Mouse (Mus musculus): ENCODE results near the gene Snx30. TPM values are rescaled to one million over a fixed set of nuclear protein-coding genes. Genes with fewer than 3 reads are reported as not detected.

The Snx30 gene
- polyA plus RNA-seq, 1 experiment = 0.20 TPM

- no peak for TF ChIP-seq TAL1 (IDR thresholded peaks at IDR 0.05; ENCODE audit: low read length)
- TF ChIP-seq GATA1 (IDR thresholded peaks at IDR 0.05; ENCODE audit: low read length) = no peak
- no peak overlapping the region for H3K4me3 ChIP-seq (replicated peaks)
- no peaks in the 10 kb centered on the region for H3K36me3 ChIP-seq (ENCODE audit: control insufficient read depth)
- peaks cover 4% of the 10 kb centered on the region; the same call in 1 of the 2 replicates for H3K4me1 ChIP-seq (ENCODE audit: control insufficient read depth)
- H3K27me3 ChIP-seq (ENCODE audit: control insufficient read depth) = no peaks in the 10 kb centered on the region
- H3K9me3 ChIP-seq (ENCODE audit: control insufficient read depth, low read length) = no peaks in the 10 kb centered on the region
These were observed 63.9 kb downstream of the Snx30 start for GRCm38 (mm10) chr4:59869488-59870057.

DNA sequence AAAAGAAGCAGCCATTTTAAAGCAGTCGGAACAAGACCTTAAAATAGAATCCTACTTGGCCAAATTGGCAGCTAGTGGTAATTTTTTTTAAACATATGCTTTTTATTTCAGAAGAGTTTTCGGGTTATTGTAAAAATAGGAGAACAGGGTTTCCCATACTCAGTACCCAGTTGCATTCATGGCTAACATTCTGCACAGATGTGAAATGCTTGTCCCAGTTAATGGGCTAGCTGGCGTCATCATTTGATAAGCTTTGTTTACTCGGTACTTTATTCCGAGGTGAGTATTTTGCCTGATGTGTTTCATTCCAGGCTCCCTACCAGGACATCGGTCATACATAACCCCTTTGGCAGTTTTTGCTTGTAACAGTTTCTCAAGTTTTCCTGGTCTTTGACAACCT, 64.8 kb downstream of the Snx30 start:
- no peaks in the 10 kb centered on the region for H3K36me3 ChIP-seq (ENCODE audit: control insufficient read depth)
- TF ChIP-seq GATA1 (IDR thresholded peaks at IDR 0.05; ENCODE audit: low read length) = no peak
- no peak for TF ChIP-seq TAL1 (IDR thresholded peaks at IDR 0.05; ENCODE audit: low read length)
- peaks cover 1% of the 10 kb centered on the region; the same call in 1 of the 2 replicates for H3K4me1 ChIP-seq (ENCODE audit: control insufficient read depth)
- no peak overlapping the region for H3K4me3 ChIP-seq (replicated peaks)
- no peaks in the 10 kb centered on the region for H3K9me3 ChIP-seq (ENCODE audit: control insufficient read depth, low read length)
- H3K27me3 ChIP-seq (ENCODE audit: control insufficient read depth) = no peaks in the 10 kb centered on the region

- Histone ChIP-seq H3K4me3 (replicated peaks) (no peak overlapping the region), H3K27me3 (ENCODE audit: control insufficient read depth) (no peaks in the 10 kb centered on the region), H3K4me1 (ENCODE audit: control insufficient read depth) (peaks cover 1% of the 10 kb centered on the region; the same call in 1 of the 2 replicates), H3K9me3 (ENCODE audit: control insufficient read depth, low read length) (no peaks in the 10 kb centered on the region), H3K36me3 (ENCODE audit: control insufficient read depth) (no peaks in the 10 kb centered on the region)
- no peak for TF ChIP-seq TAL1 (IDR thresholded peaks at IDR 0.05; ENCODE audit: low read length)
These were observed 65.4 kb downstream of the Snx30 start for GRCm38 (mm10) chr4:59870859-59871591.

- H3K36me3 ChIP-seq (ENCODE audit: control insufficient read depth) = no peaks in the 10 kb centered on the region
- no peak for TF ChIP-seq GATA1 (IDR thresholded peaks at IDR 0.05; ENCODE audit: low read length)
- no peak for TF ChIP-seq TAL1 (IDR thresholded peaks at IDR 0.05; ENCODE audit: low read length)
- peaks cover 1% of the 10 kb centered on the region; the same call in 1 of the 2 replicates for H3K4me1 ChIP-seq (ENCODE audit: control insufficient read depth)
- no peaks in the 10 kb centered on the region for H3K9me3 ChIP-seq (ENCODE audit: control insufficient read depth, low read length)
- no peaks in the 10 kb centered on the region for H3K27me3 ChIP-seq (ENCODE audit: control insufficient read depth)
- no peak overlapping the region for H3K4me3 ChIP-seq (replicated peaks)
These were observed 67.6 kb downstream of the Snx30 start for GRCm38 (mm10) chr4:59873240-59873639.

DNA sequence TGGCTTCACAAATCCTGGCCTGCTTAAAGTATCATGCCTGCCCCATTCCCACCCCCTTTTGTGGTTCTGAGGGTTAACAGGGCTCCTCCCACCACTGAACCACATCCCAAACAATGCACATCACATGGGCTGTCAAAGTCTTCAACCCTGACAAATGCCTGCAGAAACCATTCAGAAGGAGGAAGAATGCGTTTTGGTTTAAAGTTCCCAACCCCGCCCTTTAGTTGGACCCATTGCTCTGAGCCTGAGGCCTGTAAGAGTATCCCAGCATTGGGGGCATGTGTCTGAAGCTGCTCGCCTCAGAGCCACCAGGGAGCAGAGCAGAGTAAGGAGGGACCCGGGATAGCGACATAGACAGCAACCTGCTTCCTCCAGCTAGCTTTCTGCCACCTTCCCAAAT, 68.2 kb downstream of the Snx30 start:
- no peak for TF ChIP-seq TAL1 (IDR thresholded peaks at IDR 0.05; ENCODE audit: low read length)
- Histone ChIP-seq H3K36me3 (ENCODE audit: control insufficient read depth) (peaks cover under 1% of the 10 kb centered on the region; the same call in 1 of the 2 replicates), H3K4me1 (ENCODE audit: control insufficient read depth) (peaks cover 1% of the 10 kb centered on the region; the same call in 1 of the 2 replicates), H3K9me3 (ENCODE audit: control insufficient read depth, low read length) (no peaks in the 10 kb centered on the region), H3K27me3 (ENCODE audit: control insufficient read depth) (no peaks in the 10 kb centered on the region), H3K4me3 (replicated peaks) (no peak overlapping the region)

DNA sequence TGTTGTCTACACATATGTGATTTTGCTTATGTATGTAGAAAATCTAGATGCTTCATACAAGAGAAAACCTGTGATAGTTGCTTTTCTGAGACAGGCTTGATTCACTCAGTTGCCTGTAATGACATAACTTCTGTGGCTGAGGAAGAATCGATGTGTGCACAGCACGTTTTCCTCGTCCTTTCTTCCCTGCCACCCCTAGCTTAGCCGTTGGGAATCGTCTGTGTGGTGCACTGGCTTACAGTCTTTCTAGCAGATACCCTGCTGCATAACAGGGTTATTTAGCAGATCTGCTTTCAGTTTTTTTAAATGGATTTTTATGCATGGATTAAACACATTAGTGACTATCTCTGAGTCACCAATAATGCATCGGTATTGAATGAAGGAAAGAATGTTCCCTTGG, 70.9 kb downstream of the Snx30 start:
- H3K9me3 ChIP-seq (ENCODE audit: control insufficient read depth, low read length) = no peaks in the 10 kb centered on the region
- peaks cover 8% of the 10 kb centered on the region; the same call in 1 of the 2 replicates for H3K36me3 ChIP-seq (ENCODE audit: control insufficient read depth)
- H3K27me3 ChIP-seq (ENCODE audit: control insufficient read depth) = no peaks in the 10 kb centered on the region
- TF ChIP-seq TAL1 (IDR thresholded peaks at IDR 0.05; ENCODE audit: low read length) = no peak
- peaks cover 1% of the 10 kb centered on the region; the same call in 1 of the 2 replicates for H3K4me1 ChIP-seq (ENCODE audit: control insufficient read depth)
- no peak overlapping the region for H3K4me3 ChIP-seq (replicated peaks)

DNA sequence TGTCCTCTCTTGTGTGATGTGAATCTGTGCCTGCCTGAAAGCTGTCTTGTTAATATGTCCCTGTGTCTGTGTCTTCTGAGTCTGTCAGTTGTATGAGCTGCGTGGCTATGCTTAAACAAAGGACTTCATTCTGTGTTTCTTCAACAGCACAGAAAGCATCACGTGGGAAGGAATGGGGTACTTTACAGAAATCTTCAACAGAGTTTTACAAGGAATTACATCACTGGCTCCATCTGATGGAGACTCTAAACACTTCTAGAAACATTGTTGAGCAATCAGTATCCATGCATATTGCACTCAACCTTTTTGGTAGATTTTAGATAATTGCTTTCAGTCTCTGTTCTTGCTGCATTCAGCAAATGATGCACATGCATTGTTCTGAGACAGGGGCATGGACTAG, 71.4 kb downstream of the Snx30 start:
- Histone ChIP-seq H3K4me1 (ENCODE audit: control insufficient read depth) (peaks cover 1% of the 10 kb centered on the region; the same call in 1 of the 2 replicates), H3K36me3 (ENCODE audit: control insufficient read depth) (peaks cover 9% of the 10 kb centered on the region), H3K9me3 (ENCODE audit: control insufficient read depth, low read length) (no peaks in the 10 kb centered on the region)

DNA sequence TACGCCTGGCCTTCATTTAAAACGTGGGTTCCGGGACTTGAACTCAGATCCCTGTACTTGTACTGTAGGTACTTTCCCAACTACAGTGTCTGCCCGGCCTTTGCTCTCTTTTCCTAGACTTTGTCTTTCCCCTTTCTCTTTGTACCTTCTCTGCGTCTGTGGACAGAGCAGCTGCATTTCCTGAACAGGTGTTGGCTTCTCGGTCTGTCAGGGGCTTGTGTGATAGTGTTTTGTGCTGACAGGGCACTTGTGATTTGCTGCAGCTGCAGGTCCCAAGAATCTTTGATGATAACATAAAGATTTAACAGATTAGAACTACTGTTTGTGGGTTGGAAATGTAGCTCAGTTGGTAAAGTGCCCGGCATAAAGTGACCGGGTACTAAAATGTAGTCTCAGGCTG, 73.0 kb downstream of the Snx30 start:
- TF ChIP-seq TAL1 (IDR thresholded peaks at IDR 0.05; ENCODE audit: low read length) = no peak
- no peak for TF ChIP-seq GATA1 (IDR thresholded peaks at IDR 0.05; ENCODE audit: low read length)
- H3K36me3 ChIP-seq (ENCODE audit: control insufficient read depth) = peaks cover 20% of the 10 kb centered on the region
- no peaks in the 10 kb centered on the region for H3K4me1 ChIP-seq (ENCODE audit: control insufficient read depth)
- H3K4me3 ChIP-seq (replicated peaks) = no peak overlapping the region
- H3K27me3 ChIP-seq (ENCODE audit: control insufficient read depth) = no peaks in the 10 kb centered on the region
- H3K9me3 ChIP-seq (ENCODE audit: control insufficient read depth, low read length) = peaks cover 5% of the 10 kb centered on the region

More for the DNA sequence above, 71.4 kb downstream of the Snx30 start:
- H3K27me3 ChIP-seq (ENCODE audit: control insufficient read depth) = no peaks in the 10 kb centered on the region
- TF ChIP-seq GATA1 (IDR thresholded peaks at IDR 0.05; ENCODE audit: low read length) = no peak
- TF ChIP-seq TAL1 (IDR thresholded peaks at IDR 0.05; ENCODE audit: low read length) = no peak
- no peak overlapping the region for H3K4me3 ChIP-seq (replicated peaks)

DNA sequence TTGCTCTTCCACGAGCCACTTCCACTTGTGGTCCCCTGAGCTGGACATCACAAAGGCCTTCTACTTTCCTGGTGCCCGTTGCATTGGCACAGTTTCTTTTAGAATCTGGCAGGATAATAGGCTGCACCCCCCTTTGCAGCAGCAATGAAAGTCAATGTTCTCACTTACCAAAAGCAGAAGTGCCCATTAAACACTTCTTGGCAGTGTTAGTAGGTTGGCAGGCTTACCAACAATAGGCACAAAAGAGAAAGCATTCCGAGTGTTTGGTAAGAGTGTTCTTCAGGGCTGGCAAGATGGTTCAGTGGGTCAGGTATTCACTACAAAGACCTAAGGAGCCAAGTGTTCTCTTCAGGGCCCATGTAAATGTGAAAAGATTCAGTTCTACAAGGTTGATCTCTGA, 73.8 kb downstream of the Snx30 start:
- no peak for TF ChIP-seq TAL1 (IDR thresholded peaks at IDR 0.05; ENCODE audit: low read length)
- no peak for TF ChIP-seq GATA1 (IDR thresholded peaks at IDR 0.05; ENCODE audit: low read length)
- H3K36me3 ChIP-seq (ENCODE audit: control insufficient read depth) = peaks cover 20% of the 10 kb centered on the region
- H3K4me1 ChIP-seq (ENCODE audit: control insufficient read depth) = peaks cover 4% of the 10 kb centered on the region
- H3K4me3 ChIP-seq (replicated peaks) = no peak overlapping the region
- peaks cover 5% of the 10 kb centered on the region for H3K9me3 ChIP-seq (ENCODE audit: control insufficient read depth, low read length)
- no peaks in the 10 kb centered on the region for H3K27me3 ChIP-seq (ENCODE audit: control insufficient read depth)

Data from erythroblast, embryonic 14.5 days (primary cell).